In the genomic region with DNA sequence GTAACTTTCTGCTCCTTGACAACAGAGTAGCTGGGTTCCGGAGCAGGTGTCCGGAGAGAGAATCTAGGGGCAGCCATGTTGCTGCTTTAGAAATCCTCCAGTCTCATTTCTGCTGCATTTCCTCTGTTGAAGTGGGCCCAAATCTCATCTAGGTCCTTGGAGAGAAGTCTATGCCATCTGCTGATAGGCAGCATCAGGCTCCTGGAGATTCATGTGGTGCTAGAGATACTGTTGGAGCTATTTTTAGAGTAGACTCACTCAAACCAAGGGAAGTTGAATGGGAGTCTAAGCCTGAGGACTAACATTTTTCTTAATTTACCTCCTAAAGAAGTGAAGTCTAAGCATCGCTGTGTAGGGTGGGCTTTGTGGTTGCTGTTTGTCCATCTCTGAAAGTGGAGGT, we compare ENCODE assay signal across 22 mouse cellular contexts. TPM values are rescaled to one million over a fixed set of nuclear protein-coding genes. Genes with fewer than 3 reads are reported as not detected.
DNase-seq lines count a peak whose midpoint lies in the region; ATAC-seq and TF ChIP-seq lines count a peak whose summit lies in the region.
"Had no signal": no experiment of that assay in that cellular context is flagged by ENCODE, and none has a peak within 500 bp of the region (broad histone marks: within the 10 kb centered on the region; RNA-seq: fewer than 3 reads in every experiment).

No protein-coding gene starts in this region.

- peak; percentile 97 to 98 for TF ChIP-seq EP300 in MEL (IDR thresholded peaks at IDR 0.05; ENCODE audit: low read depth in 1 of 2, low read length in 2 of 2)

- WGBS in liver, embryonic 16.5 days (ENCODE audit: insufficient replicate concordance) = 39% methylated on average over 3 of the region's 3 CpGs

- H3K4me2 ChIP-seq in liver, embryonic 16.5 days (ENCODE audit: low read depth, low read length) = peak overlapping the region; percentile 44
- H3K4me2 ChIP-seq: embryonic facial prominence, embryonic 15.5 days; forebrain, embryonic 13.5 days; hindbrain, embryonic 13.5 days; midbrain, embryonic 11.5 days; neural tube, embryonic 12.5 days had no signal

- H3K27ac ChIP-seq in MEL (ENCODE audit: control insufficient read depth, low read depth, low read length) = peak overlapping the region; percentile 53
- peak overlapping the region; percentile 59 for H3K27ac ChIP-seq in liver, embryonic 16.5 days (ENCODE audit: low read length)
- H3K27ac ChIP-seq: embryonic facial prominence, embryonic 15.5 days; forebrain, embryonic 13.5 days; hindbrain, embryonic 13.5 days; limb, embryonic 10.5 days; neural tube, embryonic 12.5 days had no signal

- peaks cover 3% of the 10 kb centered on the region for H3K79me2 ChIP-seq in MEL (ENCODE audit: control insufficient read depth, insufficient read depth, low read length, poor library complexity)

- peak; percentile 25 for DNase-seq in heart, adult 11 months
- no peak for DNase-seq in heart, adult 18-20 months
- DNase-seq in MEL (ENCODE audit: low read depth, low spot score) = peak; percentile 92
- no peak for DNase-seq in T-cell, adult 2 months (ENCODE audit: low spot score)
- no peak for DNase-seq in gastrocnemius, postnatal 14 days
- no peak for DNase-seq in ovary, postnatal 36 days (ENCODE audit: low spot score)
- DNase-seq: adrenal gland, postnatal 25 days; cerebellum, postnatal 10 days; embryo, embryonic 11 days; heart, postnatal 10 days; lung, adult 2 months; lung, postnatal 36 days; right cerebral cortex, postnatal 14 days; thymus, adult 2 months had no signal

- intact Hi-C loops in gastrocnemius, postnatal 14 days (cut with DNase I; ENCODE audit: low total_unique reads) = loop anchor here (5.0 kb wide), 1 partner anchor 33 kb away; no protein-coding TSS in a partner anchor

- peak overlapping the region; percentile 8; the same call in 1 of the 2 replicates for H3K9ac ChIP-seq in MEL (ENCODE audit: control insufficient read depth, low read depth, low read length, poor library complexity, severe bottlenecking)
- H3K9ac ChIP-seq in liver, embryonic 16.5 days (ENCODE audit: low read depth, low read length) = no peak overlapping the region
- H3K9ac ChIP-seq: embryonic facial prominence, embryonic 15.5 days; forebrain, embryonic 13.5 days; hindbrain, embryonic 13.5 days; neural tube, embryonic 12.5 days had no signal

- peak; percentile 79 for ATAC-seq in liver, embryonic 16.5 days (ENCODE audit: low read depth)
- ATAC-seq: forebrain, embryonic 13.5 days had no signal

- 0 out of 4 replicates have a peak, but pooled peaks of 1 of the 2 experiments have one; percentile 35 for TF ChIP-seq POLR2A in MEL (IDR thresholded peaks at IDR 0.05; ENCODE audit: control insufficient read depth in 1 of 2, insufficient read depth in 1 of 2, low read depth in 1 of 2, low read length in 2 of 2, poor library complexity in 1 of 2)

- no peaks in the 10 kb centered on the region for H3K27me3 ChIP-seq in MEL (ENCODE audit: control insufficient read depth in 1 of 2, insufficient read depth in 2 of 2, low read length in 2 of 2)
- H3K27me3 ChIP-seq in erythroblast, embryonic 14.5 days (ENCODE audit: control insufficient read depth) = no peaks in the 10 kb centered on the region
- no peaks in the 10 kb centered on the region for H3K27me3 ChIP-seq in liver, embryonic 16.5 days (ENCODE audit: control insufficient read depth, insufficient read depth, low read depth, low read length)
- H3K27me3 ChIP-seq: embryonic facial prominence, embryonic 15.5 days; forebrain, embryonic 13.5 days; hindbrain, embryonic 13.5 days; neural tube, embryonic 12.5 days had no signal

- no peak for TF ChIP-seq CTCF in MEL (IDR thresholded peaks at IDR 0.05 in 2 of 3, conservative IDR thresholded peaks at IDR 0.05 in 1 of 3; ENCODE audit: control insufficient read depth in 1 of 3, insufficient read depth in 1 of 3, low read depth in 2 of 3, low read length in 3 of 3, poor library complexity in 1 of 3, severe bottlenecking in 1 of 3)

- no peaks in the 10 kb centered on the region for H3K9me3 ChIP-seq in MEL (replicated peaks; ENCODE audit: insufficient read depth, low read length)
- H3K9me3 ChIP-seq in erythroblast, embryonic 14.5 days (ENCODE audit: control insufficient read depth, low read length) = no peaks in the 10 kb centered on the region
- no peaks in the 10 kb centered on the region for H3K9me3 ChIP-seq in liver, embryonic 16.5 days (replicated peaks; ENCODE audit: control insufficient read depth, low read length)
- H3K9me3 ChIP-seq: embryonic facial prominence, embryonic 15.5 days; forebrain, embryonic 13.5 days; hindbrain, embryonic 13.5 days; limb, embryonic 10.5 days; neural tube, embryonic 12.5 days had no signal

- H3K4me1 ChIP-seq in MEL (ENCODE audit: control insufficient read depth in 1 of 2, insufficient read depth in 2 of 2, low read length in 2 of 2) = peaks cover 42 to 55% of the 10 kb centered on the region in 2 experiments
- H3K4me1 ChIP-seq in erythroblast, embryonic 14.5 days (ENCODE audit: control insufficient read depth) = peaks cover 71% of the 10 kb centered on the region
- H3K4me1 ChIP-seq in liver, embryonic 16.5 days (ENCODE audit: control insufficient read depth, low read depth, low read length) = peaks cover 38% of the 10 kb centered on the region
- H3K4me1 ChIP-seq: hindbrain, embryonic 13.5 days; limb, embryonic 10.5 days; neural tube, embryonic 12.5 days had no signal

- H3K36me3 ChIP-seq in MEL (ENCODE audit: control insufficient read depth in 1 of 2, insufficient read depth in 2 of 2, low read length in 2 of 2) = peaks cover 0 to 55% of the 10 kb centered on the region in 2 experiments; a peak in 2 of 4 replicates
- H3K36me3 ChIP-seq in erythroblast, embryonic 14.5 days (ENCODE audit: control insufficient read depth) = peaks cover 4% of the 10 kb centered on the region
- H3K36me3 ChIP-seq in liver, embryonic 16.5 days (ENCODE audit: control insufficient read depth, insufficient read depth) = no peaks in the 10 kb centered on the region
- H3K36me3 ChIP-seq: embryonic facial prominence, embryonic 15.5 days; hindbrain, embryonic 13.5 days; limb, embryonic 10.5 days; neural tube, embryonic 12.5 days had no signal

- H3K4me3 ChIP-seq in MEL (ENCODE audit: control insufficient read depth in 1 of 2, insufficient read depth in 1 of 2, low read depth in 2 of 2, low read length in 2 of 2) = peak overlapping the region; percentile 4 to 5; a peak in 2 of 4 replicates
- H3K4me3 ChIP-seq in erythroblast, embryonic 14.5 days (replicated peaks) = peak overlapping the region; percentile 30
- no peak overlapping the region for H3K4me3 ChIP-seq in liver, embryonic 16.5 days (ENCODE audit: low read depth, low read length)
- H3K4me3 ChIP-seq: embryonic facial prominence, embryonic 15.5 days; forebrain, embryonic 13.5 days; hindbrain, embryonic 13.5 days; limb, embryonic 10.5 days; neural tube, embryonic 12.5 days had no signal

- no peak for TF ChIP-seq RAD21 in MEL (IDR thresholded peaks at IDR 0.05; ENCODE audit: low read depth, low read length)

TF ChIP-seq in MEL, 35 proteins besides CTCF, POLR2A, EP300 and RAD21 (continues in another document):
- TF ChIP-seq UBTF (IDR thresholded peaks at IDR 0.05; ENCODE audit: borderline replicate concordance, insufficient read depth, low read depth, low read length) (no peak), JUND (IDR thresholded peaks at IDR 0.05; ENCODE audit: low read depth, low read length) (no peak), MAFK (IDR thresholded peaks at IDR 0.05; ENCODE audit: borderline replicate concordance, low read depth, low read length) (peak; percentile 83), KAT2A (conservative IDR thresholded peaks at IDR 0.05; ENCODE audit: low read depth, low read length) (0 out of 2 replicates have a peak, but pooled peaks have one; percentile 14), MYC (IDR thresholded peaks at IDR 0.05; ENCODE audit: low read depth, low read length) (peak; percentile 91), TBP (IDR thresholded peaks at IDR 0.05; ENCODE audit: low read depth, low read length) (peak; percentile 67; the same call in 1 of the 2 replicates), GABPA (IDR thresholded peaks at IDR 0.05; ENCODE audit: low read depth, low read length) (no peak), MYB (IDR thresholded peaks at IDR 0.05; ENCODE audit: low read depth, low read length) (peak; percentile 62), POLR2AphosphoS2 (IDR thresholded peaks at IDR 0.05; ENCODE audit: low read length) (0 out of 2 replicates have a peak, but pooled peaks have one; percentile 49), RCOR1 (IDR thresholded peaks at IDR 0.05; ENCODE audit: low read depth, low read length) (peak; percentile 99), ZKSCAN1 (IDR thresholded peaks at IDR 0.05; ENCODE audit: low read depth, low read length) (no peak), TCF12 (IDR thresholded peaks at IDR 0.05; ENCODE audit: low read depth, low read length) (peak; percentile 99), ELF1 (IDR thresholded peaks at IDR 0.05; ENCODE audit: low read depth, low read length) (peak; percentile 61), POLR2AphosphoS5 (IDR thresholded peaks at IDR 0.05; ENCODE audit: borderline replicate concordance, low read depth, low read length) (no peak), SMC3 (IDR thresholded peaks at IDR 0.05; ENCODE audit: low read depth, low read length) (no peak; the same call in 1 of the 2 replicates), E2F4 (IDR thresholded peaks at IDR 0.05; ENCODE audit: borderline replicate concordance, low read depth, low read length) (no peak), NELFE (IDR thresholded peaks at IDR 0.05; ENCODE audit: low read depth, low read length) (0 out of 2 replicates have a peak, but pooled peaks have one; percentile 22), USF1 (IDR thresholded peaks at IDR 0.05; ENCODE audit: low read depth, low read length) (no peak), MXI1 (IDR thresholded peaks at IDR 0.05; ENCODE audit: low read depth, low read length) (peak; percentile 27; the same call in 1 of the 2 replicates)

RNA-seq across cellular contexts. Expression of a gene that starts 6.4 kb away (rescaled TPM):
- 100 to 1,000 TPM; 113 to 127 TPM for total RNA-seq in heart, adult 18-20 months (2021)
- total RNA-seq in MEL (2012; rRNA removed) = 71.8 and 90.7 TPM in 2 replicates
- 100 to 1,000 TPM; 188 to 250 TPM for polyA plus RNA-seq in MEL (2012; ENCODE audit: insufficient read depth in 1 of 2, insufficient read length in 2 of 2, low read depth in 1 of 2, low replicate concordance in 2 of 2, missing spikeins in 1 of 2)
- 8.1 and 11.7 TPM in 2 replicates for polyA plus RNA-seq in erythroblast, embryonic 14.5 days (2012)
- polyA plus RNA-seq in liver, embryonic 16.5 days (2015; fragmentation: Nextera tagmentation; extraction: Ambion mirVana) = 18.4 and 22.7 TPM in 2 replicates
- 100 to 1,000 TPM; 109 to 116 TPM for total RNA-seq in gastrocnemius, postnatal 14 days (2021)

RNA-seq across cellular contexts. Expression of a gene that starts 6.4 kb away (rescaled TPM):
- 1 to 10 TPM; 3.1 to 3.2 TPM for total RNA-seq in heart, adult 18-20 months (2021)
- 1.6 and 2.0 TPM in 2 replicates for total RNA-seq in MEL (2012; rRNA removed)
- polyA plus RNA-seq in MEL (2012; ENCODE audit: insufficient read depth in 1 of 2, insufficient read length in 2 of 2, low read depth in 1 of 2, low replicate concordance in 2 of 2, missing spikeins in 1 of 2) = 1 to 10 TPM in 1 of 2 experiments, not detected in 1; 4.1 TPM
- 0.11 and 0.21 TPM in 2 replicates for polyA plus RNA-seq in erythroblast, embryonic 14.5 days (2012)
- 3.0 and 3.5 TPM in 2 replicates for polyA plus RNA-seq in liver, embryonic 16.5 days (2015; fragmentation: Nextera tagmentation; extraction: Ambion mirVana)
- total RNA-seq in gastrocnemius, postnatal 14 days (2021) = 1 to 10 TPM; 2.7 to 3.0 TPM

Comparison
In these comparisons a context has a peak if more than half of its experiments do, and no peak if none do; other contexts are left out.
1. DNase-seq: peak in heart, adult 11 months (single experiment) and MEL (single experiment); none in heart, adult 18-20 months (0 of 2), T-cell, adult 2 months (single experiment), gastrocnemius, postnatal 14 days (single experiment) and ovary, postnatal 36 days (single experiment).